Mouse (Mus musculus): ENCODE data around the gene Rere.
"Not testable (repeated sequence)": the region's sequence is repeated elsewhere in the genome, so short reads cannot be mapped to it uniquely, and the experiment has no call there.

Rere gene

GRCm38 (mm10) chr4:150509026-150509712 is 227.7 kb downstream of the Rere start:
- no peak for DNase-seq (ENCODE audit: low read depth)

- no peak for DNase-seq (ENCODE audit: low read depth)
These were observed 228.6 kb downstream of the Rere start for GRCm38 (mm10) chr4:150510036-150510435.

GRCm38 (mm10) chr4:150513387-150513786 is 231.9 kb downstream of the Rere start:
- DNase-seq (ENCODE audit: low read depth) = not testable (repeated sequence)

- no peak for DNase-seq (ENCODE audit: low read depth)
These were observed 234.8 kb downstream of the Rere start for GRCm38 (mm10) chr4:150516201-150516600.

- DNase-seq (ENCODE audit: low read depth) = peak; percentile 39
These were observed 235.9 kb downstream of the Rere start for GRCm38 (mm10) chr4:150517381-150517780.

- no peak for DNase-seq (ENCODE audit: low read depth)
These were observed 237.4 kb downstream of the Rere start for GRCm38 (mm10) chr4:150518826-150519225.

GRCm38 (mm10) chr4:150520069-150520468 is 238.6 kb downstream of the Rere start:
- no peak for DNase-seq (ENCODE audit: low read depth)

GRCm38 (mm10) chr4:150522425-150522824 is 241.0 kb downstream of the Rere start:
- DNase-seq (ENCODE audit: low read depth) = no peak

- DNase-seq (ENCODE audit: low read depth) = no peak
These were observed 241.9 kb downstream of the Rere start for GRCm38 (mm10) chr4:150523351-150523750.

GRCm38 (mm10) chr4:150526269-150526668 is 244.8 kb downstream of the Rere start:
- DNase-seq (ENCODE audit: low read depth) = no peak

GRCm38 (mm10) chr4:150528426-150528825 is 247.0 kb downstream of the Rere start:
- no peak for DNase-seq (ENCODE audit: low read depth)

- DNase-seq (ENCODE audit: low read depth) = no peak
These were observed 247.4 kb downstream of the Rere start for GRCm38 (mm10) chr4:150528846-150529245.

- no peak for DNase-seq (ENCODE audit: low read depth)
These were observed 250.4 kb downstream of the Rere start for GRCm38 (mm10) chr4:150531869-150532268.

GRCm38 (mm10) chr4:150536821-150537510 is 255.5 kb downstream of the Rere start:
- peak; percentile 75 for DNase-seq (ENCODE audit: low read depth)

GRCm38 (mm10) chr4:150539846-150540245 is 258.4 kb downstream of the Rere start:
- DNase-seq (ENCODE audit: low read depth) = no peak

- no peak for DNase-seq (ENCODE audit: low read depth)
These were observed 259.1 kb downstream of the Rere start for GRCm38 (mm10) chr4:150540392-150541094.

GRCm38 (mm10) chr4:150544231-150544630 is 262.8 kb downstream of the Rere start:
- peak; percentile 46 for DNase-seq (ENCODE audit: low read depth)

GRCm38 (mm10) chr4:150544652-150545258 is 263.3 kb downstream of the Rere start:
- peak; percentile 88 for DNase-seq (ENCODE audit: low read depth)

GRCm38 (mm10) chr4:150545775-150546174 is 264.3 kb downstream of the Rere start:
- DNase-seq (ENCODE audit: low read depth) = no peak

GRCm38 (mm10) chr4:150546296-150546695 is 264.9 kb downstream of the Rere start:
- DNase-seq (ENCODE audit: low read depth) = not testable (repeated sequence)

- DNase-seq (ENCODE audit: low read depth) = no peak
These were observed 267.9 kb downstream of the Rere start for GRCm38 (mm10) chr4:150549393-150549792.

- no peak for DNase-seq (ENCODE audit: low read depth)
These were observed 268.7 kb downstream of the Rere start for GRCm38 (mm10) chr4:150549989-150550716.
